Mouse (Mus musculus) small intestine, adult 2 months (tissue): ENCODE measurements around the gene Pf4.

Experiments
- CTCF ChIP-seq: fragments of 200-500 bp; IDR thresholded peaks from 2 replicates; pipeline ENCODE4 v1.5.1; 2012; ENCODE audit warnings: low read depth, mild to moderate bottlenecking, control low read depth, inconsistent platforms, low read length, moderate library complexity, mixed read lengths; ENCODE audit not compliant: insufficient replicate concordance, insufficient read length; ENCODE audit errors: extremely low read depth
- POLR2A ChIP-seq: fragments of 200-500 bp; IDR thresholded peaks from 2 replicates; pipeline ENCODE4 v1.6.1; 2012; ENCODE audit warnings: low read depth, mild to moderate bottlenecking, control low read depth, inconsistent platforms, low read length, moderate library complexity

DNA sequence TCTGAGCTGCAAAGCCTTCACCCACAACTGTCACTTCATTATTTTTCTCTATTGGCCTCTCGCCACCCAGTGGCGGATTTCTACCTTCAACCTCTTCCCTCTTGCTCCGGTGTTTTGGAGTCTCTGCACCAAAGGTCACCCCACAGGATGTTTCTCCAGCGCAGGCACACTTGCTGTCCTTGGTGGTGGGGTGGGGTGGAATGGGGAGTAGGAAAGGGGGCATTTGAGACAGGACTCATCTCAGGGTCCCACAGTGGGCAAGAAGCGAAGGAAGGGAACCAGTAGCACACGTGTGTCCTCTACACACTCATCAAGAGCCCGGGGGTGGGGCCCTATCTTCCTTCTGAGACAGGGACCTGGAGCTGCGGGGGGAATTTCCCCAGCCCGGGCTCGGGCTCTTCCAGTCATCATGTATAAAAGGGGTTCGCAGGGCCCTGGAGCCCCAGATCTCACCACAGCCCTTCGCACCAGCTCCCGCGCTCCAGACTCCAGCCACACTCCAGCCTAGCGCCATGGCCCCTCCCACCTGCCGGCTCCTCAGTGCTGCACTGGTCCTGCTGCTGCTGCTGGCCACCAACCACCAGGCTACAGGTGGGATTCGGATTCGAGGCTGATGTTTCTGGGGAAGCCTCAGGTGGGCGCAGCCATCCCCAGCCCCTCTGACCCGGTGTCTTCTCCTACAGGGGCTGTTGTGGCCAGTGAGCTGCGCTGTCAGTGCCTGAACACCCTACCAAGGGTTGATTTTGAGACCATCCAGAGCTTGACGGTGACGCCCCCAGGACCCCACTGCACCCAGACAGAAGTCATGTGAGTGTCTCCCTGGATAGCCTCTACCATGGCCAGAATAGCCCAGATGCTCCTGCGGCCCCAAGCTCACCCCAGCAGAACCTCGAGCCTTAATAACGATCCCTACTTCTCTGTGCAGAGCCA is 13.7 kb downstream of the Pf4 start, which contains the start of gene Cxcl3:
- TF ChIP-seq POLR2A (no peak), CTCF (peak; percentile 32; the same call in 1 of the 2 replicates)
